ENCODE assay signal across 8 mouse cellular contexts in genomic region chr13:55714501-55715166, GRCm38 (mm10). TPM values are rescaled to one million over a fixed set of nuclear protein-coding genes. Genes with fewer than 3 reads are reported as not detected.
A peak's percentile ranks its signal among the peaks of the same experiment; 100 is the strongest.
DNase-seq lines count a peak whose midpoint lies in the region; ATAC-seq and TF ChIP-seq lines count a peak whose summit lies in the region.

Txndc15 (plus strand) TSS chr13:55714650.

- peak; percentile 89 for ATAC-seq in frontal cortex, adult (ENCODE audit: low TSS enrichment)
- peak; percentile 91 to 95 for ATAC-seq in hematopoietic stem cell, adult 5-6 weeks (replicated peaks in 1 of 2; ENCODE audit: insufficient read depth in 1 of 2, low FRiP score in 2 of 2, low TSS enrichment in 1 of 2, low read depth in 1 of 2, poor library complexity in 2 of 2, severe bottlenecking in 2 of 2)
- ATAC-seq in lung, embryonic 14.5 days (ENCODE audit: insufficient read depth) = peak; percentile 93
- ATAC-seq in neutrophil, adult 5-6 weeks (ENCODE audit: extremely low read depth, insufficient number of reproducible peaks, low FRiP score, poor library complexity, severe bottlenecking) = peak; percentile 81

- H3K27me3 ChIP-seq in lung, embryonic 14.5 days (ENCODE audit: insufficient read depth, low read length) = no peaks in the 10 kb centered on the region

- peak; percentile 61 for DNase-seq in MEL-GATA-1-ER (ENCODE audit: extremely low read depth, low read depth)
- DNase-seq in cerebellum, adult 9-10 months = peak; percentile 91
- peak; percentile 68 to 84 for DNase-seq in layer of hippocampus, adult 8-10 months (ENCODE audit: low spot score in 2 of 2)
- peak; percentile 92 for DNase-seq in lung, embryonic 14.5 days
- peak; percentile 70 to 75 for DNase-seq in thymus, adult 18-20 months

- H3K9ac ChIP-seq in lung, embryonic 14.5 days = peak within 1 kb of the TSS; percentile 94

- H3K4me3 ChIP-seq in lung, embryonic 14.5 days (ENCODE audit: low read depth, low read length) = peak within 1 kb of the TSS; percentile 92

- no peaks in the 10 kb centered on the region for H3K4me1 ChIP-seq in lung, embryonic 14.5 days (ENCODE audit: insufficient read depth)

- peaks cover 15% of the 10 kb centered on the region; the same call in 1 of the 2 replicates for H3K36me3 ChIP-seq in lung, embryonic 14.5 days (ENCODE audit: insufficient read depth)

- peak within 1 kb of the TSS; percentile 70 for H3K4me2 ChIP-seq in lung, embryonic 14.5 days

- under 1% methylated on average over 63 of the region's 63 CpGs for WGBS in lung, embryonic 14.5 days

- TF ChIP-seq CTCF in lung, embryonic 14.5 days (IDR thresholded peaks at IDR 0.05; ENCODE audit: low read depth) = no peak

- peak within 1 kb of the TSS; percentile 87 for H3K27ac ChIP-seq in lung, embryonic 14.5 days (ENCODE audit: low read depth)

- H3K9me3 ChIP-seq in lung, embryonic 14.5 days (ENCODE audit: low read depth, low read length) = no peaks in the 10 kb centered on the region

RNA-seq across cellular contexts. Expression of gene Txndc15, which starts in this region (rescaled TPM):
- total RNA-seq in hematopoietic stem cell, adult 5-6 weeks (2017) = 38.1 and 46.1 TPM in 2 replicates
- 10 to 100 TPM; 68.6 to 75.2 (median 72.6) TPM for total RNA-seq in layer of hippocampus, adult 8-10 months (2022)
- polyA plus RNA-seq in lung, embryonic 14.5 days (2014; fragmentation: Nextera tagmentation; extraction: Ambion mirVana) = 76.4 and 76.6 TPM in 2 replicates
- 25.3 and 31.1 TPM in 2 replicates for total RNA-seq in neutrophil, adult 5-6 weeks (2017)

Comparison
In these comparisons a context has a peak if more than half of its experiments do, and no peak if none do; other contexts are left out.
1. Peak in every context shown above with its lines: DNase-seq, ATAC-seq, H3K4me3 ChIP-seq and H3K27ac ChIP-seq.